Mouse (Mus musculus): ENCODE measurements around the gene Gm1330.
"Not testable (repeated sequence)": the region's sequence is repeated elsewhere in the genome, so short reads cannot be mapped to it uniquely, and the experiment has no call there.

The Gm1330 gene

DNA sequence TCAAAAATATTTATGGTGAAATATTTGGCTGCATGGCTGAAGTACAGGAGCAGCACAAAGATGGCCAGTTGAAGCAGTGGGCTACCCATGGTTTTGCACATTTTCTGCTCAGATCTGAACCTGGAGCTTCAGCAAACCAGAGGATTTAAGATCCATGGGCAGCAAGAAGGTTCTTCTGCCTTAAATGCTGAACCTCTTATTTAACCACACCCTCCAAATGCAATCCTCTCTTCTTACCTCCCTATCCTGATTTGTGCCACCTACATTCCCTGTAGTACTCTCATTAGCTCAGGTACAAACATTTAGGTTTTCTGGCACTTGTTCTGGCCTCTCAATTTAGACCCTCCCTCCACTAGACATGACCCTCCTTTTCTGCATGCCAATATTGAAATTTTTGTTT is at the start of gene Gm1330:
Gene Gm1330, minus strand, starts transcription at position 101 of the 400 bp plus-strand sequence.
- DNase-seq (ENCODE audit: low spot score in 2 of 2): no peak

DNA sequence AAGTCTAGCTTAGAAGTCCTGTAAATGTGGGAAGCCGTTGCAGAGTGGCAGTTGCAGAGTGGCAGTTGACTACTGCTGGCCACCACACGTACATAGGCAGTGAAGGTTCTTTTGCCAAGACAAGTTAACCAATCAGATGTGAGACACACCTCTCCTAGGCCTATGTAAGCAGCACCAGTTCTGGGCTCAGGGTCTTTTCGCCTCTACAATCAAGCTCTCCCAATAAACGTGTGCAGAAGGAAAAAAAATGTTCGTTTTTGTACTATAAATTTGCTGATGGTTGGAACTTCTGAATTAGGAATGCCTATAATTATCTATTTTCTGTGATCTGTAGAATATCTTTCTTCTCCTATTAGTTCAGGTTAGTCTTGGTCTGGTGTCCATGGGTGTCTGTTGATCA is 14.1 kb upstream of the Gm1330 start, which contains the start of gene Gm10750:
Gene Gm10750, minus strand, starts transcription at position 101 of the 400 bp plus-strand sequence.
- DNase-seq (ENCODE audit: low spot score in 2 of 2): not testable (repeated sequence)

DNA sequence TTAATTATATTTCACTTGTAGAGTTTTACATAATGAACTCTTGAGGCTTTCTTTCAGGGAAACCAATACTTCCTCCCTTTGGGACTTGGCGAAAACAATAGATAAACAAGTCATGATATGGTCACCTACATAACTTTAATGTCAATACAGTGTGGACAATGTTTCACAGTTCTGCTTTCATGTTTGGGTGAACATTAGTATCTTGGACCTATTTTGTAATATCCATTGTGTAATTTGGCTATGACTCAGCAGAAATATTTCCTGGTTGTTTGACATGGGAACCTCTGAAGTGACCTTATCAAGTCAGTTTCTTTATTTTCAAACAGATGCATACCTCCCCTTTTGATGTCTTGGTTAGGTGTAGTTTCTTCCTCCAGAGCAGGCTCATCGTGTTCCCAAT is 1.8 kb upstream of the Gm1330 start:
- no peak for DNase-seq (ENCODE audit: low spot score in 2 of 2)

DNA sequence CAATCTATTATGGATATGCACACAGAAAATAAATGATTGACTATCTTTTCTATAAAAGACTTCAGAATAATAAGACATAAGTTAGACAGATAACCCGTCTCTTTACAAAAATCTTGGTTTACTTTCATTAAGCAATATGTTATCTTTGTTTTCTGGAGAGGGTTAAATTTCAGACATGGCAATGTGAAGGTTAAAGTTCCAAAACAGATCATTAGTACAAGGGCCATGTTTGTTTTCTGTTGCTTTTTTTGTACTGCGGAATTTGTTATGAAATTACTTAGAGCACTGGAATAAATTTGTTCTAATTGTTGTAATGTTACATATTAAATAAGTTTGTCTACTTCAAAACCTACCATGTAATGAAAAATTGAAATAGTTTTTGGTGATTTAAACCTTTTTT is 7.9 kb downstream of the Gm1330 start:
- DNase-seq (ENCODE audit: low spot score in 2 of 2): no peak

All from thymus, postnatal 10 days (tissue).